Mouse (Mus musculus) C2C12 (cell line): Measurements from ENCODE around the gene Lrch4.

Experiments
- CEBPB ChIP-seq: IDR thresholded peaks from one replicate; pipeline ENCODE4 v1.6.1; 2011; ENCODE audit warnings: low read depth, mild to moderate bottlenecking, control low read depth, moderate library complexity
- CTCF ChIP-seq: IDR thresholded peaks from one replicate; pipeline ENCODE4 v1.5.1; 2011; ENCODE audit not compliant: control insufficient read depth, insufficient read depth, insufficient read length
- USF1 ChIP-seq: IDR thresholded peaks from one replicate; pipeline ENCODE4 v1.6.1; 2011; ENCODE audit warnings: low read depth, mild to moderate bottlenecking, control low read depth, moderate library complexity

GRCm38 (mm10) chr5:137674786-137675185 lies 45.9 kb downstream of the Lrch4 start:
- TF ChIP-seq USF1 (no peak), CTCF (no peak), CEBPB (no peak)
